Comparison of ENCODE assay signal across 24 mouse cellular contexts in the genomic region with DNA sequence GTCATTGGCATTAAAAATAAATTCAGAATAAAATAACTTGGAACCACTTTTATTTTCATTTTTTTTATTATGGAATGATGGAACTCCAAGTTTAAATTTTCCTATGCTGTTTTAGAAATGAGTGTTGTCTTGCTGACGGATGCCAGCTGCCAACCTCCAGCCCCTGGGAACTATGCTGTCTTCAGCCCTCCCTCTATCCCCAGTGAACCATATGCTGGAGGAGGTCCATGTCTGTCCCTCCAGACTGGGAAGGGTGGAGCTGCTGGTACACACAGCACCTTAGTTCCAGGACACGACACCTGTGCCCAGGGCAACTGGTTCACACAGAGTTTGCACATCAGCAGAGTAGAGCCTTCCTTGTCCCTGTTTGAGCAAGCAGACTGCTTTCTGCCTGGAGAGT. TPM values are rescaled to one million over a fixed set of nuclear protein-coding genes. Genes with fewer than 3 reads are reported as not detected.
DNase-seq lines count a peak whose midpoint lies in the region; ATAC-seq and TF ChIP-seq lines count a peak whose summit lies in the region.
"Had no signal": no experiment of that assay in that cellular context is flagged by ENCODE, and none has a peak within 500 bp of the region (broad histone marks: within the 10 kb centered on the region; RNA-seq: fewer than 3 reads in every experiment).

No protein-coding gene starts in this region.

- H3K4me2 ChIP-seq in heart, embryonic 12.5 days, result no peak overlapping the region
- no peak overlapping the region for H3K4me2 ChIP-seq in lung, embryonic 14.5 days
- no peak overlapping the region for H3K4me2 ChIP-seq in midbrain, embryonic 16.5 days (ENCODE audit: low read length)
- H3K4me2 ChIP-seq: embryonic facial prominence, embryonic 13.5 days; hindbrain, embryonic 15.5 days; limb, embryonic 13.5 days; liver, embryonic 15.5 days had no signal

- no peaks in the 10 kb centered on the region for H3K27me3 ChIP-seq in heart, adult 2 months (ENCODE audit: control insufficient read depth, insufficient read depth, low read length)
- H3K27me3 ChIP-seq in heart, embryonic 12.5 days (replicated peaks), result no peaks in the 10 kb centered on the region
- H3K27me3 ChIP-seq in lung, embryonic 14.5 days (ENCODE audit: insufficient read depth, low read length), result no peaks in the 10 kb centered on the region
- H3K27me3 ChIP-seq in midbrain, embryonic 16.5 days (ENCODE audit: control insufficient read depth, insufficient read depth, low read depth, low read length), result no peaks in the 10 kb centered on the region
- no peaks in the 10 kb centered on the region for H3K27me3 ChIP-seq in midbrain, embryonic 10.5 days (ENCODE audit: low read depth, poor library complexity, severe bottlenecking)
- H3K27me3 ChIP-seq: embryonic facial prominence, embryonic 13.5 days; hindbrain, embryonic 15.5 days; limb, embryonic 13.5 days; liver, embryonic 15.5 days; Patski had no signal

- no peak for TF ChIP-seq CTCF in heart, adult 2 months (IDR thresholded peaks at IDR 0.05)
- TF ChIP-seq CTCF in lung, embryonic 14.5 days (IDR thresholded peaks at IDR 0.05; ENCODE audit: low read depth), result no peak

- H3K4me3 ChIP-seq in heart, adult 2 months, result no peak overlapping the region
- no peak overlapping the region for H3K4me3 ChIP-seq in heart, embryonic 12.5 days
- H3K4me3 ChIP-seq in lung, embryonic 14.5 days (ENCODE audit: low read depth, low read length), result no peak overlapping the region
- no peak overlapping the region for H3K4me3 ChIP-seq in midbrain, embryonic 16.5 days (ENCODE audit: low read depth, low read length)
- H3K4me3 ChIP-seq in midbrain, embryonic 10.5 days, result no peak overlapping the region
- H3K4me3 ChIP-seq: embryonic facial prominence, embryonic 13.5 days; forebrain, embryonic 10.5 days; hindbrain, embryonic 15.5 days; limb, embryonic 13.5 days; liver, embryonic 15.5 days had no signal

- intact Hi-C loops in heart, adult 2 months (cut with DNase I), result no loop called here

- ATAC-seq in heart, embryonic 12.5 days (ENCODE audit: insufficient number of reproducible peaks, low FRiP score), result no peak
- ATAC-seq in lung, embryonic 14.5 days (ENCODE audit: insufficient read depth), result peak; percentile 82; the same call in 1 of the 2 replicates
- no peak for ATAC-seq in midbrain, embryonic 16.5 days
- ATAC-seq: activated CD4-positive, CD25-positive, alpha-beta regulatory T cell, adult 4 months; Patski had no signal

- no peak for TF ChIP-seq EP300 in heart, adult 2 months (IDR thresholded peaks at IDR 0.05; ENCODE audit: insufficient read depth, low read depth, low read length)

- no peaks in the 10 kb centered on the region for H3K36me3 ChIP-seq in heart, adult 2 months (ENCODE audit: control insufficient read depth, insufficient read depth, low read length)
- no peaks in the 10 kb centered on the region for H3K36me3 ChIP-seq in heart, embryonic 12.5 days
- no peaks in the 10 kb centered on the region for H3K36me3 ChIP-seq in lung, embryonic 14.5 days (ENCODE audit: insufficient read depth)
- H3K36me3 ChIP-seq in midbrain, embryonic 16.5 days (ENCODE audit: control insufficient read depth, insufficient read depth, low read length), result no peaks in the 10 kb centered on the region
- H3K36me3 ChIP-seq in midbrain, embryonic 10.5 days, result no peaks in the 10 kb centered on the region
- H3K36me3 ChIP-seq: embryonic facial prominence, embryonic 13.5 days; forebrain, embryonic 10.5 days; hindbrain, embryonic 15.5 days; limb, embryonic 13.5 days; liver, embryonic 15.5 days had no signal

- peak overlapping the region; percentile 44 for H3K27ac ChIP-seq in heart, adult 2 months
- no peak overlapping the region for H3K27ac ChIP-seq in heart, embryonic 12.5 days (ENCODE audit: poor library complexity, severe bottlenecking)
- H3K27ac ChIP-seq in lung, embryonic 14.5 days (ENCODE audit: low read depth), result no peak overlapping the region
- no peak overlapping the region for H3K27ac ChIP-seq in midbrain, embryonic 16.5 days (ENCODE audit: low read length)
- no peak overlapping the region for H3K27ac ChIP-seq in midbrain, embryonic 10.5 days (replicated peaks)
- H3K27ac ChIP-seq: embryonic facial prominence, embryonic 13.5 days; forebrain, embryonic 10.5 days; hindbrain, embryonic 15.5 days; limb, embryonic 13.5 days; liver, embryonic 15.5 days had no signal

- peaks cover 3% of the 10 kb centered on the region; the same call in 1 of the 2 replicates for H3K4me1 ChIP-seq in heart, adult 2 months (ENCODE audit: control insufficient read depth, insufficient read depth, low read length)
- no peaks in the 10 kb centered on the region for H3K4me1 ChIP-seq in heart, embryonic 12.5 days (replicated peaks)
- H3K4me1 ChIP-seq in lung, embryonic 14.5 days (ENCODE audit: insufficient read depth), result peaks cover 3% of the 10 kb centered on the region; the same call in 1 of the 2 replicates
- no peaks in the 10 kb centered on the region for H3K4me1 ChIP-seq in midbrain, embryonic 16.5 days (ENCODE audit: control insufficient read depth, insufficient read depth, low read length)
- H3K4me1 ChIP-seq in midbrain, embryonic 10.5 days, result 0 out of 2 replicates have a peak, but pooled peaks cover 3% of the 10 kb centered on the region
- H3K4me1 ChIP-seq: embryonic facial prominence, embryonic 13.5 days; forebrain, embryonic 10.5 days; hindbrain, embryonic 15.5 days; limb, embryonic 13.5 days; liver, embryonic 15.5 days had no signal

- no peaks in the 10 kb centered on the region for H3K79me2 ChIP-seq in heart, adult 2 months (replicated peaks; ENCODE audit: control insufficient read depth, insufficient read depth, low read length)

- DNase-seq in heart, adult 2 months, result peak; percentile 45 to 48
- peak; percentile 55 for DNase-seq in lung, embryonic 14.5 days
- DNase-seq in lung, postnatal 10 days, result no peak
- DNase-seq in 3134 (ENCODE audit: extremely low read depth, insufficient read length, low spot score), result peak; percentile 3
- DNase-seq in fibroblast of lung, adult 2 months (ENCODE audit: low read depth), result peak; percentile 61
- no peak for DNase-seq in midbrain, embryonic 10.5 days (ENCODE audit: low spot score)
- DNase-seq: adrenal gland, postnatal 36 days; cerebellum, adult 8-10 months; gastrocnemius, postnatal 25 days; kidney, adult 9 months; spleen, adult 18-20 months; thymus, postnatal 25 days had no signal

- TF ChIP-seq POLR2A in heart, adult 2 months (IDR thresholded peaks at IDR 0.05; ENCODE audit: insufficient read depth, low read depth, low read length), result no peak

- H3K9ac ChIP-seq in heart, adult 2 months (ENCODE audit: low read depth, low read length), result no peak overlapping the region
- H3K9ac ChIP-seq in heart, embryonic 12.5 days, result no peak overlapping the region
- no peak overlapping the region for H3K9ac ChIP-seq in lung, embryonic 14.5 days
- H3K9ac ChIP-seq in midbrain, embryonic 16.5 days (ENCODE audit: low read depth, low read length), result no peak overlapping the region
- H3K9ac ChIP-seq: embryonic facial prominence, embryonic 13.5 days; hindbrain, embryonic 15.5 days; limb, embryonic 13.5 days; liver, embryonic 15.5 days had no signal

- H3K9me3 ChIP-seq in heart, embryonic 12.5 days (replicated peaks), result no peaks in the 10 kb centered on the region
- H3K9me3 ChIP-seq in lung, embryonic 14.5 days (ENCODE audit: low read depth, low read length), result no peaks in the 10 kb centered on the region
- H3K9me3 ChIP-seq in midbrain, embryonic 16.5 days (replicated peaks; ENCODE audit: control insufficient read depth, low read length, poor library complexity, severe bottlenecking), result no peaks in the 10 kb centered on the region
- H3K9me3 ChIP-seq in midbrain, embryonic 10.5 days (replicated peaks), result no peaks in the 10 kb centered on the region
- H3K9me3 ChIP-seq: embryonic facial prominence, embryonic 13.5 days; forebrain, embryonic 10.5 days; hindbrain, embryonic 15.5 days; limb, embryonic 13.5 days; liver, embryonic 15.5 days had no signal

- WGBS in heart, adult 2 months, result 51% methylated on average over 2 of the region's 2 CpGs
- WGBS in heart, embryonic 12.5 days, result 63% methylated on average over 2 of the region's 2 CpGs
- 50% methylated on average over 2 of the region's 2 CpGs for WGBS in lung, embryonic 14.5 days
- WGBS in midbrain, embryonic 16.5 days, result 93% methylated on average over 2 of the region's 2 CpGs
- 94% methylated on average over 2 of the region's 2 CpGs for WGBS in midbrain, embryonic 10.5 days

RNA-seq across cellular contexts. Expression of gene Clnk, which starts 22.4 kb away (rescaled TPM):
- total RNA-seq in heart, adult 2 months (2021), result not detected
- 0.08 TPM in 1 of 2 replicates, not detected in the other for polyA plus RNA-seq in heart, adult 2 months (2012; rRNA removed)
- polyA plus RNA-seq in heart, embryonic 12.5 days (2016; fragmentation: Nextera tagmentation; extraction: Ambion mirVana), result not detected in 2 replicates
- polyA plus RNA-seq in lung, embryonic 14.5 days (2014; fragmentation: Nextera tagmentation; extraction: Ambion mirVana), result 0.11 TPM in 1 of 2 replicates, not detected in the other
- 0.14 and 0.16 TPM in 2 replicates for polyA plus RNA-seq in midbrain, embryonic 16.5 days (2015; fragmentation: Nextera tagmentation; extraction: Ambion mirVana)
- polyA plus RNA-seq in midbrain, embryonic 10.5 days (2016; fragmentation: Nextera tagmentation; extraction: Ambion mirVana), result 0.06 and 0.10 TPM in 2 replicates
- total RNA-seq: adrenal gland, postnatal 36 days; gastrocnemius, postnatal 25 days; midbrain, postnatal 0 days had no signal
- polyA plus RNA-seq: activated CD4-positive, CD25-positive, alpha-beta regulatory T cell, adult 4 months; embryonic facial prominence, embryonic 13.5 days; forebrain, embryonic 10.5 days; heart, postnatal 0 days; limb, embryonic 13.5 days; liver, embryonic 15.5 days; neural tube, embryonic 11.5 days; Patski had no signal

Comparison
In these comparisons a context has a peak if more than half of its experiments do, and no peak if none do; other contexts are left out.
1. DNase-seq: peak in heart, adult 2 months (2 of 2), lung, embryonic 14.5 days (single experiment), 3134 (single experiment) and fibroblast of lung, adult 2 months (single experiment); none in lung, postnatal 10 days (single experiment) and midbrain, embryonic 10.5 days (single experiment).